8 mouse cellular contexts compared by ENCODE assay signal in the genomic region with DNA sequence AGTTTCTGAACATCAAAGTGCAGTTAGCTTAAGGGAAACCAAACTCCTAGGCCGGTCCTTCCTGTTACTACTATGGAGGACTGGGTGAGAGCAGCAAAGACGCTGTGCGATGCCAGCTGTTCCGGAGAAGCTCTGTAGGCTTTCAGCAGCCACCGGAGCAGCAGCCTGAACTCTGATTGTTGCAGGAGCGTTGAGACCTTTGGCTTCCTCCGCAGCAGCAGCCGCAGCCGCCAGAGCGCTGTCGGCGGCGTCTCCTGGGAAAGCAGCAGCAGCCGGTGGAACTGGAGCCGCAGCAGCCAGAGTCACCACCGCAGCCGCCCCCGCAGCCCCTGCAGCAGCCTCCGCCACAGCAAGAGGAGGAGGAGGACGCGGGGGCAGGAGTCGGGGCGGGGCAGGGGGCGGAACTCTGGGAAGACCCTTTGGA. TPM values are rescaled to one million over a fixed set of nuclear protein-coding genes. Genes with fewer than 3 reads are reported as not detected.
DNase-seq lines count a peak whose midpoint lies in the region; ATAC-seq lines count a peak whose summit lies in the region.

No protein-coding gene starts in this region.

- H3K27me3 ChIP-seq in heart, embryonic 16.5 days (ENCODE audit: control insufficient read depth, insufficient read depth, low read length), result 0 out of 2 replicates have a peak, but pooled peaks cover 2% of the 10 kb centered on the region

- DNase-seq in kidney, adult 18-20 months, result peak; percentile 16
- DNase-seq in kidney, adult 11 months, result no peak
- peak; percentile 79 for DNase-seq in embryo, embryonic 9.5 days (ENCODE audit: extremely low spot score)
- peak; percentile 75 to 84 for DNase-seq in kidney, postnatal 4 days
- DNase-seq in lung, postnatal 10 days, result peak; percentile 25
- DNase-seq in right cerebral cortex, postnatal 10 days (ENCODE audit: low spot score in 2 of 2), result peak; percentile 42 to 60
- no peak for DNase-seq in spleen, postnatal 10 days (ENCODE audit: low spot score in 2 of 2)

- under 1% methylated on average over 24 of the region's 24 CpGs for WGBS in heart, embryonic 16.5 days

- peak overlapping the region; percentile 59 for H3K4me3 ChIP-seq in heart, embryonic 16.5 days (ENCODE audit: low read length)

- peak; percentile 70; the same call in 1 of the 2 replicates for ATAC-seq in heart, embryonic 16.5 days (replicated peaks; ENCODE audit: extremely low read depth, insufficient read depth, low FRiP score)

- H3K36me3 ChIP-seq in heart, embryonic 16.5 days (ENCODE audit: control insufficient read depth, insufficient read depth), result no peaks in the 10 kb centered on the region

- peak overlapping the region; percentile 62 for H3K9ac ChIP-seq in heart, embryonic 16.5 days (ENCODE audit: low read length)

- no peak overlapping the region for H3K27ac ChIP-seq in heart, embryonic 16.5 days (ENCODE audit: low read length)

- H3K9me3 ChIP-seq in heart, embryonic 16.5 days (replicated peaks; ENCODE audit: control insufficient read depth, low read length), result no peaks in the 10 kb centered on the region

- peak overlapping the region; percentile 80 for H3K4me2 ChIP-seq in heart, embryonic 16.5 days (ENCODE audit: low read depth, low read length)

- peaks cover 3% of the 10 kb centered on the region; the same call in 1 of the 2 replicates for H3K4me1 ChIP-seq in heart, embryonic 16.5 days (ENCODE audit: control insufficient read depth, insufficient read depth, low read length)

RNA-seq across cellular contexts. Expression of a gene that starts 1.1 kb away (rescaled TPM):
- polyA plus RNA-seq in heart, embryonic 16.5 days (2015; fragmentation: Nextera tagmentation; extraction: Ambion mirVana), result 0.28 TPM in 1 of 2 replicates, not detected in the other

RNA-seq across cellular contexts. Expression of a gene that starts 4.5 kb away (rescaled TPM):
- polyA plus RNA-seq in heart, embryonic 16.5 days (2015; fragmentation: Nextera tagmentation; extraction: Ambion mirVana), result not detected in 2 replicates

RNA-seq across cellular contexts. Expression of a gene that starts 22.4 kb away (rescaled TPM):
- not detected in 2 replicates for polyA plus RNA-seq in heart, embryonic 16.5 days (2015; fragmentation: Nextera tagmentation; extraction: Ambion mirVana)

RNA-seq across cellular contexts. Expression of a gene that starts 47.5 kb away (rescaled TPM):
- not detected in 2 replicates for polyA plus RNA-seq in heart, embryonic 16.5 days (2015; fragmentation: Nextera tagmentation; extraction: Ambion mirVana)

RNA-seq across cellular contexts. Expression of a gene that starts 54.2 kb away (rescaled TPM):
- not detected in 2 replicates for polyA plus RNA-seq in heart, embryonic 16.5 days (2015; fragmentation: Nextera tagmentation; extraction: Ambion mirVana)

Comparison
In these comparisons a context has a peak if more than half of its experiments do, and no peak if none do; other contexts are left out.
1. DNase-seq: peak in kidney, adult 18-20 months (single experiment), embryo, embryonic 9.5 days (single experiment), kidney, postnatal 4 days (2 of 2), lung, postnatal 10 days (single experiment) and right cerebral cortex, postnatal 10 days (2 of 2); none in kidney, adult 11 months (single experiment) and spleen, postnatal 10 days (0 of 2).